Mouse (Mus musculus): ENCODE measurements around the gene 4930572O03Rik.
"Not testable (repeated sequence)": the region's sequence is repeated elsewhere in the genome, so short reads cannot be mapped to it uniquely, and the experiment has no call there.

The 4930572O03Rik gene

GRCm38 (mm10) chr5:15618764-15619163 lies 38.1 kb downstream of the 4930572O03Rik start, which contains the start of gene Speer4d:
Speer4d (plus strand) TSS chr5:15619064.
- DNase-seq (ENCODE audit: extremely low read depth, low read depth) = not testable (repeated sequence)

GRCm38 (mm10) chr5:15616195-15616594 lies 40.7 kb downstream of the 4930572O03Rik start:
- not testable (repeated sequence) for DNase-seq (ENCODE audit: extremely low read depth, low read depth)

GRCm38 (mm10) chr5:15610695-15611094 lies 46.2 kb downstream of the 4930572O03Rik start:
- not testable (repeated sequence) for DNase-seq (ENCODE audit: extremely low read depth, low read depth)

GRCm38 (mm10) chr5:15606677-15607076 lies 50.2 kb downstream of the 4930572O03Rik start:
- DNase-seq (ENCODE audit: extremely low read depth, low read depth) = not testable (repeated sequence)

- DNase-seq (ENCODE audit: extremely low read depth, low read depth) = not testable (repeated sequence)
These were observed 53.3 kb downstream of the 4930572O03Rik start for GRCm38 (mm10) chr5:15603585-15603984.

GRCm38 (mm10) chr5:15603008-15603407 lies 53.9 kb downstream of the 4930572O03Rik start:
- not testable (repeated sequence) for DNase-seq (ENCODE audit: extremely low read depth, low read depth)

- DNase-seq (ENCODE audit: extremely low read depth, low read depth) = not testable (repeated sequence)
These were observed 54.4 kb downstream of the 4930572O03Rik start for GRCm38 (mm10) chr5:15602424-15602947.

Measured in MEL-GATA-1-ER (cell line).